9 mouse cellular contexts compared by ENCODE assay signal in the genomic region with DNA sequence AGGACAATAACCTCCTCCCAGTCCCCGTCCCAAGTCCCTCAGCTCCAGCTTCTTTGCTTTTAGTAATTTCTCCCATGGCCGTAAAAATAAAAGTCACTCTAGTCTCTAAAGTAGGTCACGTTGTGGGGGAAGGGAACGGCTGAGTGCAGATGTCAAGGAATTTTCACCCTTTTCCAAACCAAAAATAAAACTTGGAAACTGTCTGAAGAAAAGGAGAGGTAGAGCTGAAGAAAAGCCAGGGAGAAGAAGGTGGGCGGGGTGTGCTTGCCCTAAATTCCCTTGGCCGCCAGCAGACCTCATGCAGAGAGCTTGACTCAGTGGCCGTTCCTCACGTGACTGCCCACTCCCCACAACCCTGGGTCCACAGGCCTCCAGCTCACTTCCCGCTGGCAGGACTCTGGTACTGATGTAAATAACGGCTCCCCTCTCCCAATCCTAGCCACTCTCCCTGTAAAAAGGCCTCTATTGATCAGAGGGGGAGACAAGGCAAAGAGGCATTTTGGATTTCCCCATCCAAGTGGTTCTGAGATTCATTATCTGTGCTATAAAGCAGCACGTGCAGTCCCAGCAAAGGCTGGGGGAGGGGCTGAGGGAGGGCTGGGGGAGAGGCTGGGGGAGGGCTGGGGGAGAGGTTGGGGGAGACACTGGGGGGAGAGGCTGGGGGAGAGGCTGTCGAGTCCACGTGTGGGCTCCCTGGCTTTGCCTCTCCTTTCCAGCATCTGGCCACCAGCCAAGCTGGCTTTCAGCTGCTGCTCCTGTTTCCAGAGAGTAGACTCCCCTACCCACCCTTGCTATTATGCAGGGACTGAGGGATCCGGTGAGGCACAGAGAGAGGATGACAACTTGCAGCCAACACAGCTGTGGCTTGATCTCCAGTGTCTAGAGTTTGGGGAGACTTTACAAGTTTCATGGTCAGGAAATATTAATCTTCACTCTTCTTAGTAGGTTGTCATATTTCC. TPM values are rescaled to one million over a fixed set of nuclear protein-coding genes. Genes with fewer than 3 reads are reported as not detected.
DNase-seq lines count a peak whose midpoint lies in the region; ATAC-seq and TF ChIP-seq lines count a peak whose summit lies in the region.
"Had no signal": no experiment of that assay in that cellular context is flagged by ENCODE, and none has a peak within 500 bp of the region (broad histone marks: within the 10 kb centered on the region; RNA-seq: fewer than 3 reads in every experiment).

No protein-coding gene starts in this region.

- H3K4me3 ChIP-seq in lung, embryonic 15.5 days, result no peak overlapping the region
- H3K4me3 ChIP-seq in lung, adult 2 months (replicated peaks; ENCODE audit: extremely low read depth, low read depth, low read length), result no peak overlapping the region
- H3K4me3 ChIP-seq in embryonic facial prominence, embryonic 12.5 days, result no peak overlapping the region
- H3K4me3 ChIP-seq in heart, embryonic 15.5 days, result no peak overlapping the region
- no peak overlapping the region for H3K4me3 ChIP-seq in midbrain, embryonic 16.5 days (ENCODE audit: low read depth, low read length)
- H3K4me3 ChIP-seq: liver, embryonic 13.5 days had no signal

- no peak for TF ChIP-seq CTCF in lung, adult 2 months (IDR thresholded peaks at IDR 0.05; ENCODE audit: insufficient read depth, low read length)

- DNase-seq in lung, adult 2 months, result no peak
- DNase-seq in kidney, postnatal 4 days, result peak; percentile 79 to 85
- peak; percentile 42 for DNase-seq in testis, postnatal 14 days (ENCODE audit: low spot score)
- DNase-seq in natural killer cell, adult 2 months (ENCODE audit: low spot score in 2 of 2), result no peak
- DNase-seq: liver, embryonic 13.5 days had no signal

- H3K27ac ChIP-seq in lung, embryonic 15.5 days, result peak overlapping the region; percentile 93
- H3K27ac ChIP-seq in embryonic facial prominence, embryonic 12.5 days, result peak overlapping the region; percentile 85
- peak overlapping the region; percentile 92 for H3K27ac ChIP-seq in heart, embryonic 15.5 days
- H3K27ac ChIP-seq in midbrain, embryonic 16.5 days (ENCODE audit: low read length), result peak overlapping the region; percentile 13; the same call in 1 of the 2 replicates
- H3K27ac ChIP-seq: liver, embryonic 13.5 days had no signal

- peak overlapping the region; percentile 23 for H3K4me2 ChIP-seq in lung, embryonic 15.5 days
- 0 out of 2 replicates have a peak overlapping the region, but pooled peaks have one; percentile 2 for H3K4me2 ChIP-seq in embryonic facial prominence, embryonic 12.5 days (replicated peaks)
- no peak overlapping the region; the same call in 1 of the 2 replicates for H3K4me2 ChIP-seq in heart, embryonic 15.5 days
- H3K4me2 ChIP-seq in midbrain, embryonic 16.5 days (ENCODE audit: low read length), result no peak overlapping the region
- H3K4me2 ChIP-seq: liver, embryonic 13.5 days had no signal

- no peaks in the 10 kb centered on the region for H3K9me3 ChIP-seq in lung, embryonic 15.5 days
- no peaks in the 10 kb centered on the region for H3K9me3 ChIP-seq in embryonic facial prominence, embryonic 12.5 days
- H3K9me3 ChIP-seq in heart, embryonic 15.5 days (replicated peaks), result no peaks in the 10 kb centered on the region
- H3K9me3 ChIP-seq in midbrain, embryonic 16.5 days (replicated peaks; ENCODE audit: control insufficient read depth, low read length, poor library complexity, severe bottlenecking), result no peaks in the 10 kb centered on the region
- H3K9me3 ChIP-seq: liver, embryonic 13.5 days had no signal

- peaks cover 85% of the 10 kb centered on the region for H3K4me1 ChIP-seq in lung, embryonic 15.5 days
- peaks cover 41% of the 10 kb centered on the region for H3K4me1 ChIP-seq in lung, adult 2 months (ENCODE audit: control insufficient read depth, insufficient read depth, low read length)
- peaks cover 45% of the 10 kb centered on the region for H3K4me1 ChIP-seq in embryonic facial prominence, embryonic 12.5 days
- H3K4me1 ChIP-seq in heart, embryonic 15.5 days (replicated peaks), result peaks cover 64% of the 10 kb centered on the region
- peaks cover 43% of the 10 kb centered on the region for H3K4me1 ChIP-seq in midbrain, embryonic 16.5 days (ENCODE audit: control insufficient read depth, insufficient read depth, low read length)

- no peaks in the 10 kb centered on the region for H3K27me3 ChIP-seq in lung, embryonic 15.5 days
- H3K27me3 ChIP-seq in embryonic facial prominence, embryonic 12.5 days, result no peaks in the 10 kb centered on the region
- no peaks in the 10 kb centered on the region for H3K27me3 ChIP-seq in heart, embryonic 15.5 days
- no peaks in the 10 kb centered on the region for H3K27me3 ChIP-seq in midbrain, embryonic 16.5 days (ENCODE audit: control insufficient read depth, insufficient read depth, low read depth, low read length)

- WGBS in lung, embryonic 15.5 days, result 18% methylated on average over 14 of the region's 14 CpGs
- 41% methylated on average over 14 of the region's 14 CpGs for WGBS in lung, adult 2 months
- WGBS in embryonic facial prominence, embryonic 12.5 days, result 21% methylated on average over 14 of the region's 14 CpGs
- WGBS in heart, embryonic 15.5 days, result 26% methylated on average over 14 of the region's 14 CpGs
- 18% methylated on average over 14 of the region's 14 CpGs for WGBS in midbrain, embryonic 16.5 days

- peak; percentile 56 for ATAC-seq in lung, embryonic 15.5 days (ENCODE audit: borderline replicate concordance, extremely low read depth, low FRiP score, low TSS enrichment)
- ATAC-seq in embryonic facial prominence, embryonic 12.5 days (ENCODE audit: insufficient number of reproducible peaks, insufficient read depth, low FRiP score, low TSS enrichment), result peak; percentile 73; the same call in 1 of the 2 replicates
- peak; percentile 43; the same call in 1 of the 2 replicates for ATAC-seq in heart, embryonic 15.5 days (replicated peaks; ENCODE audit: insufficient number of reproducible peaks, insufficient read depth, low FRiP score, low read depth)
- peak; percentile 67 for ATAC-seq in midbrain, embryonic 16.5 days

- no peak overlapping the region for H3K9ac ChIP-seq in lung, embryonic 15.5 days
- no peak overlapping the region for H3K9ac ChIP-seq in embryonic facial prominence, embryonic 12.5 days
- H3K9ac ChIP-seq in heart, embryonic 15.5 days, result no peak overlapping the region
- H3K9ac ChIP-seq in midbrain, embryonic 16.5 days (ENCODE audit: low read depth, low read length), result no peak overlapping the region
- H3K9ac ChIP-seq: liver, embryonic 13.5 days had no signal

- no peaks in the 10 kb centered on the region for H3K36me3 ChIP-seq in lung, embryonic 15.5 days
- H3K36me3 ChIP-seq in embryonic facial prominence, embryonic 12.5 days, result no peaks in the 10 kb centered on the region
- H3K36me3 ChIP-seq in heart, embryonic 15.5 days, result no peaks in the 10 kb centered on the region
- no peaks in the 10 kb centered on the region for H3K36me3 ChIP-seq in midbrain, embryonic 16.5 days (ENCODE audit: control insufficient read depth, insufficient read depth, low read length)
- H3K36me3 ChIP-seq: liver, embryonic 13.5 days had no signal

- no peak for TF ChIP-seq POLR2A in lung, adult 2 months (IDR thresholded peaks at IDR 0.05; ENCODE audit: borderline replicate concordance, extremely low read depth, low read depth, low read length)

RNA-seq across cellular contexts. Expression of gene Ier5, which starts 7.3 kb away (rescaled TPM):
- polyA plus RNA-seq in lung, embryonic 15.5 days (2015; fragmentation: Nextera tagmentation; extraction: Ambion mirVana), result 7.0 and 8.7 TPM in 2 replicates
- polyA plus RNA-seq in lung, adult 2 months (2012; rRNA removed), result 38.1 and 42.8 TPM in 2 replicates
- polyA plus RNA-seq in embryonic facial prominence, embryonic 12.5 days (2016; fragmentation: Nextera tagmentation; extraction: Ambion mirVana), result 17.3 and 19.9 TPM in 2 replicates
- 5.0 and 5.5 TPM in 2 replicates for polyA plus RNA-seq in heart, embryonic 15.5 days (2015; fragmentation: Nextera tagmentation; extraction: Ambion mirVana)
- polyA plus RNA-seq in midbrain, embryonic 16.5 days (2015; fragmentation: Nextera tagmentation; extraction: Ambion mirVana), result 4.8 and 4.9 TPM in 2 replicates

RNA-seq across cellular contexts. Expression of gene Mr1, which starts 54.5 kb away (rescaled TPM):
- 12.1 and 12.3 TPM in 2 replicates for polyA plus RNA-seq in lung, embryonic 15.5 days (2015; fragmentation: Nextera tagmentation; extraction: Ambion mirVana)
- 6.3 and 11.1 TPM in 2 replicates for polyA plus RNA-seq in lung, adult 2 months (2012; rRNA removed)
- 4.6 and 6.2 TPM in 2 replicates for polyA plus RNA-seq in embryonic facial prominence, embryonic 12.5 days (2016; fragmentation: Nextera tagmentation; extraction: Ambion mirVana)
- 6.6 and 7.1 TPM in 2 replicates for polyA plus RNA-seq in heart, embryonic 15.5 days (2015; fragmentation: Nextera tagmentation; extraction: Ambion mirVana)
- polyA plus RNA-seq in midbrain, embryonic 16.5 days (2015; fragmentation: Nextera tagmentation; extraction: Ambion mirVana), result 1.3 and 1.6 TPM in 2 replicates

Comparison
In these comparisons a context has a peak if more than half of its experiments do, and no peak if none do; other contexts are left out.
1. H3K27ac ChIP-seq: peak in every context shown above with its lines; median percentile 93 in lung, embryonic 15.5 days; 92 in heart, embryonic 15.5 days; 85 in embryonic facial prominence, embryonic 12.5 days; 13 in midbrain, embryonic 16.5 days.
2. H3K4me2 ChIP-seq: peak in lung, embryonic 15.5 days (single experiment) and embryonic facial prominence, embryonic 12.5 days (single experiment); none in heart, embryonic 15.5 days (single experiment) and midbrain, embryonic 16.5 days (single experiment).
3. DNase-seq: peak in kidney, postnatal 4 days (2 of 2) and testis, postnatal 14 days (single experiment); none in lung, adult 2 months (single experiment) and natural killer cell, adult 2 months (0 of 2).
4. Peak in every context shown above with its lines, with median percentiles within 50 percentile points of each other: ATAC-seq.